Mouse (Mus musculus): ENCODE data around the gene Neu1.

The Neu1 gene

DNA sequence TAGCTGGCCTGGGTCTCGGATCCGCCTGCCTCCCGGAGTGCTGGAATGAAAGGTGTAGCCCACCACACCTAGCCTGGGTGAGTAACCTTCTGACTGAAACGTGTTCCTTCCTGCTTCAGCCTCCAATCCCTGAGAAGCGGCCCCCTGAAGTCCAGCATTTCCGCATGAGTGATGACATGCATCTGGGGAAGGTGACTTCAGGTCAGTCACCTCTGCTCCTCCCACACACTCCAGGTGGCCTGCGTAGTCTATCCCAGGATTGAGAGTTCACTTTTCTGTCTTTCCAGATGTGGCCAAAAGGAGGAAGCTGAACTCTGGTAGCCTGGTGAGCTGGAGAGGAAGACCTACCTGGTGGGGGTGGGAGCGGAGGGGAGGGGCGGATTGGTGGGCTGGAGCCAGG is 28.2 kb upstream of the Neu1 start:
- DNase-seq (ENCODE audit: low spot score): no peak

- DNase-seq (ENCODE audit: low spot score): no peak
Measured at GRCm38 (mm10) chr17:34910982-34911381, 20.1 kb upstream of the Neu1 start.

DNA sequence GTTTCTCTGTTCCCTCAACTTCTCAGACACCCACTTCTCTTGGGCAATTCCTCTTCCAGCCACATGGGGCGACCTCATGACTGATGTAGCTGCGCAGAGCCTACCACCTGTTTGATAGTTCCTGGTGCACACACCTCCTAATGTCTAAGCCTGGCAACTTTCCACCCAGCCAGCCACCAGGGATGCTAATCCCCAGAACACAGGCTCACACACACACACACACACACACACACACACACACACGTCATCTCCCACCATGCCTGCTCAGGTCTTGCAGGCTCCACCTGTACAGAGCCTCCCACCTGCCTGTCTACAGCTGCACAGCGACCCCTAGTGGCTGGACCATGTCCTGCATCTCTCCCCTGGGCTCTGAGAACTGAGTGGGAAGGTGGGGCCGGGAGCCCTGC is 19.1 kb upstream of the Neu1 start:
- peak; percentile 84 for DNase-seq (ENCODE audit: low spot score)

DNA sequence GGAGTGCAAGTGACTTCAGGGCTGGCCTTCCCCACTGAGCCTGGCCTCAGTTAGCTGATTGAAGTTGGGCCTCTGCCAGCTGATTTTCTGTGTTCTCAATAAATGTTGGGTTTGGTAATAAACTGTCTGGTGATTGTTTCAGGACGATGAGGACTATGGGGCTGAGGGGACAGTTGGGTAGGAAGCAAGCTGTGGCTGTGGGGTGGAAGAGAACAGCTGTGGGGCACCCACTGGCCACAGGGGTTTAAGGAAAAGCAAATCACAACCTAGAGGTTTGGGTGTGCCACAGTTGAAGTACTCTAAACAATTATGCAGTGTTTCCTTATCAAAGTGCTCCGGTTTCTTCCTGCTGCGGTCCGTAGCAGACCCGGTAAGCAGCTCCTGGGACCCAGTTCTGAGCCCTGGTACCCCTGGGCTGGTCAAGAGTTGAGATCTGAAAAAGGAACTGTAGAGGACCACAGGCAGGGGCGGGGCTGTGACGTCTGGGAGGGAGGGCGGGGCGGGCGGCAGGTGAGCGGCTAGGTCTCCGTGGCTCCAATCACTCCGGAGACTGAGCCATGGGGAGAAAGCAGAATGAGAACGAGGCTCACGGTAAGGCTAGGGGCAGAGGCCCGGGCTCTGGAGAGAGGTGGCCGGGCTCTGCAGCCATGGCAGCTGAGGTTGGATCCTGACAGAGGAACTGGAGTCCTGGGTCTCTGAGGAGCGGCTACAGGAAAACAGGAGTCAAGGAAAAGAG is 17.0 kb upstream of the Neu1 start, which contains the start of gene Slc44a4:
Slc44a4 (plus strand) TSS at position 537 of the 736 bp plus-strand sequence.
- no peak for DNase-seq (ENCODE audit: low spot score)

- peak; percentile 58 for DNase-seq (ENCODE audit: low spot score)
Measured at GRCm38 (mm10) chr17:34915410-34915831, 15.6 kb upstream of the Neu1 start.

GRCm38 (mm10) chr17:34916316-34916715 is 14.7 kb upstream of the Neu1 start:
- DNase-seq (ENCODE audit: low spot score): no peak

GRCm38 (mm10) chr17:34917188-34917587 is 13.9 kb upstream of the Neu1 start:
- no peak for DNase-seq (ENCODE audit: low spot score)

DNA sequence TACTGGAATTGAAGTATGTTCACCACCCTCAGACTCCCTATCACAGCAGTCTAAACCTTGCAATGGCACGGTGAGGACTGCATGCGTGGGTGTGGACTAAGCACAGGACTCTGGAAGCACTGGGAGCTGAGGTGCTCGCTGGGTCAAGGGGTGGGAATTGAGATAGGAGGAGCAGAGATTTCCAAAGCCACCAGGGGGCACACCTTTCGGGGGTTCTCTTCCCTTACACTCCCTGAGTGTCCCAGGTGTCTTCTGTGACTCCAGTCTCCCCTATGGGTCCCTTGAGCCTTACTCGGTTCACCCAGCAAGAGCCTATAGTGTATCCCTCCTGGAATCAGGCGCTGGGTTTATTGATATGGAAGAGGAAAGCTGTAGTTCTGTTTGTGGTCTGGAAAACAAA is 8.1 kb upstream of the Neu1 start:
- no peak for DNase-seq (ENCODE audit: low spot score)

DNA sequence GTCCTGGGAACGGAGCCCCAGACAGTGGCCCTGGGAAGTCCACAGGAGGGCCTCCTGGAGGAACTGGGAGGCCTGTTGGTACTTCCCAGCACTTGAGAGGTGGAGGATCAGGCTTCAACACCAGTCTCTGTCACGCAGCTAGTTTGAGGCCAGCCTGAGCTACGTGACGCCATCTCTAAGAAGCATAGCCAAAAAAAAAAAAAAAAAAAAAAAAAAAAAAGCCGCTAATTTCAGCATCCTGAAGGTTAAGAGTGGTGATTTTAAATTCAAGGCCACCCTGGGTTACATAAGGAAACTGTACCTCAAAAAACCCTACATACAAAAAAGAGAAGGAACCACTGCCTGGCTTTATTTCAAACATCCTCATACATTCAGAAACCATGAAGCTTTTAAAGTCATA is 6.8 kb upstream of the Neu1 start:
- DNase-seq (ENCODE audit: low spot score): no peak

GRCm38 (mm10) chr17:34927306-34928019 is 3.6 kb upstream of the Neu1 start:
- no peak for DNase-seq (ENCODE audit: low spot score)

GRCm38 (mm10) chr17:34928841-34929240 is 2.2 kb upstream of the Neu1 start:
- no peak for DNase-seq (ENCODE audit: low spot score)

- DNase-seq (ENCODE audit: low spot score): no peak
Measured at GRCm38 (mm10) chr17:34931735-34932098, 664 bp downstream of the Neu1 start.

DNA sequence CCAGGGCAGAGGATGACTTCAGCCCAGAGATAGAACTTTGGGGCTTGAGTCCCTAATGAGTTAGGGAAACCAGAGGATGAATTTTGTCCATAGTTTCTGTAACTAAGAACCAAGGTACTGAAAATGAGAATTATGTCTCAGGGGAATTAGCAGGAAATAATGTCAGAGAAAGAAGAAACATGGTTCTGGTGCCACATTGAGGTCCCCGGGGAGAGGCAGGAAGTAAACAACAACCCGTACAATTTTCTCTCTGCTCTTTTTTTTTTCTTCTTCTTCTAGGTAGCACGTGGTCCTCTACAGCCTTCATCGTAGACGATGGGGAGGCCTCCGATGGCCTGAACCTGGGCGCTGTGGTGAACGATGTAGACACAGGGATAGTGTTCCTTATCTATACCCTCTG is 1.2 kb downstream of the Neu1 start:
- DNase-seq (ENCODE audit: low spot score): no peak

DNA sequence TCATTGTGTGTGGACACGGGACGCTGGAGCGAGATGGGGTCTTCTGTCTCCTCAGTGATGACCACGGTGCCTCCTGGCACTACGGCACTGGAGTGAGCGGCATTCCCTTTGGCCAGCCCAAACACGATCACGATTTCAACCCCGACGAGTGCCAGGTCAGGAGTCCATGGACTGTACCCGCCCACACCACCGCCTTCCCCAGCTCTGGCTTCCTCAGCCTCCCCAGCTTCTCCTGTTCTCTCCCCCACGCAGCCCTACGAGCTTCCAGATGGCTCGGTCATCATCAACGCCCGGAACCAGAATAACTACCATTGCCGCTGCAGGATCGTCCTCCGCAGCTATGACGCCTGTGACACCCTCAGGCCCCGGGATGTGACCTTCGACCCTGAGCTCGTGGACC is 3.0 kb downstream of the Neu1 start:
- no peak for DNase-seq (ENCODE audit: low spot score)

DNA sequence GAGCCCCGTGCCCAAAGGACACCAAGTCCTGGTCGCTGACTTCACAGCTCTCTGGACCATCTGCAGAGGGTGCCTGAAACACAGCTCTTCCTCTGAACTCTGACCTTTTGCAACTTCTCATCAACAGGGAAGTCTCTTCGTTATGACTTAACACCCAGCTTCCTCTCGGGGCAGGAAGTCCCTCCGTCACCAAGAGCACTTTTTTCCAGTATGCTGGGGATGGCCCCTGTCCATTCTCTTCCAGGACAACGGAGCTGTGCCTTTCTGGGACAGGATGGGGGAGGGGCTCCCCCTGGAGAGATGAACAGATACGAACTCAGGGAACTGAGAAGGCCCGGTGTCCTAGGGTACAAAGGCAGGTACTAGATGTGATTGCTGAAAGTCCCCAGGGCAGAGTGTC is 3.8 kb downstream of the Neu1 start:
- no peak for DNase-seq (ENCODE audit: low spot score)

- DNase-seq (ENCODE audit: low spot score): no peak
Measured at GRCm38 (mm10) chr17:34937960-34938505, 7.0 kb downstream of the Neu1 start.

DNA sequence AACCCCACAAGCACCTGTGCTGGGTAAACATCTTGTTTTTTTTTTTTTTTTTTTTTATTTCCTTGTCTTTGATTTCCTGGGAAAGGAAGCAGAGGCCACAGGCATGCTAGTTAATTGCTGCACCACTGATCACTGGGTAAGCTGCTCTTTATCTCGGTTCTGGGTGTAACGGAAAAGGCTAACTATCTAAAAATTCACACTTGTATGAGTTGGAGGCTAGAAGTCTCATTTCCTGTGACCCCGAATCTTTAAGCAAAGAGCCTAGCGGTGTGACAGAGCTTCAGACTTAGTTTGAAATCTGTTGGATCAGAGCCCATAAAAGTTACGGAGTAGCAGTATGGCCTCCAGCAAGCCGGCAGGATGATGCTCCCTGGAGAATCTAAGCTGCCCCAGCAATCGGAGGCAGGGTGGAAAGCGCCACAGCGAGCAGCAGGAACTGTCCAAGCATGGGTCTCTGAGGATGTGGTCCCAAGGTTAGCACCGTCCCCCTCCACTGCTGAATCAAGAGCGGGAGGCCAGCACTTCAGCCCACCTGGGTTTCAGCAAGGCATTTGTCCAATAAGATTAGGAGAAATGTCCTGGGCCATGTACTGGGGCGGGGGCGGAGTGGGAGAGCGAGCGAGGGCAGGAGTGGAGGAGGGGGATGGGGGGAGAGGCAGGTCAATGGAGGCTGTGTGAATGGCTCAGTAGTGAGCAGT is 10.4 kb downstream of the Neu1 start:
- no peak for DNase-seq (ENCODE audit: low spot score)

DNA sequence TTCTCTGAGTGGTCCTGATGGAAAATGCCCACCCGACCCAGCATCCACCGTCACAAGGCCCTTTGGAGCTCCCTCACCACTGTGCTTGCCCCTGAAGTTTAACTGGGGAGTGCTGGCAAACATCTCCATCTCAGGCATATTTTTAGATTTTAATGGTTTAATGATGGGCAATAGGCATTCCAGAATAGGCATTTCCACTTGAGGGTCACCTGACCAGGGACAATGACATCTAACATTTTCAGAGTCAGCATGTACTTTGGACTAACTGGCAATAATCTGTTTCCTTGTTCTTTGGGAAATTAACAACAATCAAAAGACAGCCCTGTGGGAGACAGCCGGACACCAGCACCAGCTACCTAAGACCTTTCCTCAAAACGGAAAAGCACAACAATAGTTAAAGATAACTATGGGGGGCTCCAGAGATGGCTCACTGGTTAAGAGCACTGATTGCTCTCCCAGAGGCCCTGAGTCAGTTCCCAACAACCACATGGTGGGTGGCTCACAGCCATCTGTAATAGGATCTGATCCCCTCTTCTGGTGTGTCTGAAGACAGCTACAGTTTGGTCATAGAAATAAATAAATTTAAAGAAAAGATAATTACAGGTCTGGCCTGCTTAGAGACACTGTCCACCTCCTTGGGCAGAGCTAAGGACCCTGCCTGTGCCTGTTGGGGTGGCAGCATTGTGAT is 12.2 kb downstream of the Neu1 start:
- no peak for DNase-seq (ENCODE audit: low spot score)

- DNase-seq (ENCODE audit: low spot score): peak; percentile 47
Measured at GRCm38 (mm10) chr17:34944362-34944761, 13.3 kb downstream of the Neu1 start.

DNA sequence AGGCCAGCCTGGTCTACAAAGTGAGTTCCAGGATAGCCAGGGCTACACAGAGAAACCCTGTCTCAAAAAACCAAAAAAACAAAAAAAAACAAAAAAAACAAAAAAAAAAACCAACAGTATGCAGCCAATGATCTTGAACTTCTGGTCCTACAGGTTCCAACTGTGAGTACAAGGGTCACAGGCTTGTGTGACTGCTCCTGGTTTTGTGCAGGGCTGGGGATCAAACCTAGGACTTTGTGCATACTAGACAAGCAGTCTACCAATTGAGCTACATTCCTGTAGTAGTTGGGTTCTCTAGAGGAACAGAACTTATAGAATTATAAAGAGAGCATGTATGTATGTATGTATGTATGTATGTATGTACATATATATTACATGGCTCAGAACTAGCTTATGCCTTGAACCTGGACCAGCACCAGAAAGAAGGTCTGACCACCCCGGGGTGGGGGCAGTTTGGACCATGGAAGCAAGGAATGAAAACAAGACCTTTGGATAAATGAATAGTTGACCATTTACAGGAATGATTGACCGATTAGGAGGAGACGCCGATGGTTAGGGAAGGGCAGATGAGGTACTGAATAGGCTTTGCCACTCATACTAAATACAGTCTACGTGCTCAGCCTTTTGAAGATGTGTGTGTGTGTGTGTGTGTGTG is 15.6 kb downstream of the Neu1 start:
- DNase-seq (ENCODE audit: low spot score): no peak

DNA sequence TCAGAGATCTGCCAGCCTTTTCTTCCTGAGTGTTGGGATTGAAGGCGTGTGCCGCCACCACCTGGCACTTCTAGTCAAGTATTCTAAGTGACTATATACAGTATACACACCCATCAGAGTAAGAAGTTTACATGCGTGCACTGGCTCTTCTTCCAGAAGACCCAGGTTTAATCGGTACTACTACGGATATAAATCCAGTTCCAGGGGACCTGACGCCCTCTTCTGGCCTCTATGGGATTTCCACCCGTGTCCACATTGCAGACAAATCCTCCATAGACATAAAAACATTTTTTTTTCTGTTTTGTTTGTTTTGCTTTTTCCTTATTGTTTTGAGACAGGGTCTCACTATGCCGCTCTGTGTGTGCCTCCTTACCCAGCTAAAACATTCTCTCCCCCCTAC is 16.6 kb downstream of the Neu1 start:
- peak; percentile 41 for DNase-seq (ENCODE audit: low spot score)

Data from urinary bladder, postnatal 14 days (tissue).